Mouse (Mus musculus) neural tube, embryonic 13.5 days (tissue): ENCODE measurements around the gene Zfp84. TPM values are rescaled to one million over a fixed set of nuclear protein-coding genes. Genes with fewer than 3 reads are reported as not detected.

Experiments
- ATAC-seq: fragments of 200-750 bp; cut with Nextera tagmentation; 2 replicates; pipeline ENCODE4 v1.8.0; 2017; ENCODE audit warnings: low read depth, mild to moderate bottlenecking, moderate TSS enrichment, moderate library complexity
- H3K27ac ChIP-seq: fragments of 300-500 bp; sonication (generic); replicated peaks from 2 replicates; pipeline ENCODE4 v1.5.1; 2015; ENCODE audit warnings: moderate library complexity, mild to moderate bottlenecking, inconsistent platforms
- H3K27me3 ChIP-seq: fragments of 300-500 bp; sonication (generic); 2 replicates; pipeline ENCODE4 v1.6.1; 2015; ENCODE audit warnings: mild to moderate bottlenecking, inconsistent platforms
- H3K36me3 ChIP-seq: fragments of 300-500 bp; sonication (generic); 2 replicates; pipeline ENCODE4 v1.6.1; 2015; ENCODE audit warnings: mild to moderate bottlenecking, inconsistent platforms
- H3K4me1 ChIP-seq: fragments of 300-500 bp; sonication (generic); replicated peaks from 2 replicates; pipeline ENCODE4 v1.6.1; 2015; ENCODE audit warnings: inconsistent platforms
- H3K4me2 ChIP-seq: fragments of 300-500 bp; sonication (generic); 2 replicates; pipeline ENCODE4 v1.6.1; 2015; ENCODE audit warnings: inconsistent platforms, mild to moderate bottlenecking, moderate library complexity
- H3K4me3 ChIP-seq: fragments of 300-500 bp; sonication (generic); 2 replicates; pipeline ENCODE4 v1.5.1; 2015; ENCODE audit warnings: mild to moderate bottlenecking, inconsistent platforms
- H3K9ac ChIP-seq: fragments of 300-500 bp; sonication (generic); 2 replicates; pipeline ENCODE4 v1.6.1; 2015; ENCODE audit warnings: moderate library complexity, mild to moderate bottlenecking, inconsistent platforms
- H3K9me3 ChIP-seq: fragments of 300-500 bp; sonication (generic); 2 replicates; pipeline ENCODE4 v1.6.1; 2016; ENCODE audit warnings: inconsistent platforms
- WGBS: fragments of 180-500 bp; shearing (Covaris S2); methylation state at CpG from one replicate; pipeline ENCODE4 v1.1.7; 2015; 5-methylcytosine and 5-hydroxymethylcytosine counted together
- microRNA counts: library from miRNA; unstranded; fragments of <30 nt; microRNA quantifications from one replicate; lab custom pipeline; 2016
- microRNA-seq: library from miRNA; unstranded; fragments of <30 nt; microRNA quantifications from one replicate; pipeline ENCODE4, GENCODE M21; 2016
- polyA plus RNA-seq: library from polyadenylated mRNA; unstranded; fragments of >200 nt; fragmentation: Nextera tagmentation; extraction: Ambion mirVana; gene quantifications from 2 replicates; pipeline ENCODE4 v1.2.1, GENCODE M21; 2015

Gene Zfp84
- polyA plus RNA-seq, 1 experiment from 2014 or later: 13.3 TPM

DNA sequence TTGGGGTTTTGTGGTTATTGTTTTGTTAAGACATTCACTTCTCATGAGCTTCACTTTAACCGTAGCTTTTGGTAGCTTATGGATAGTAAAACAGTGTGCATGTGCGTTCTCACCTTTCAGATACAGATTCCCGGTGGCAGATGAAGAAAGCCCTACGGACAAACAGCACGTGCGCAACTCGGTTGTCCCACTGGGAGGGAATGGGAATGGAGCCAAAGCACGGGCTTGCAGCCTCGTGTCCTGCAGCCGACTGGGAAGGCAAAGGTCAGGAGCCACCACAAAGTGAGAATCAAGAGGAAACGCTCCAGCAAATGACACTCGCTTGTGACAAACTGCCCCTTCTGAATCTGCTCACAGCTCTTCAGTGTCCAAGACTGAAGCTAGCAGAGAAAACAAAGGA lies 59.6 kb downstream of the Zfp84 start:
- Histone ChIP-seq H3K9me3 (no peaks in the 10 kb centered on the region), H3K9ac (no peak overlapping the region), H3K4me2 (no peak overlapping the region), H3K36me3 (peaks cover 92% of the 10 kb centered on the region), H3K27me3 (no peaks in the 10 kb centered on the region), H3K4me1 (no peaks in the 10 kb centered on the region), H3K4me3 (no peak overlapping the region), H3K27ac (no peak overlapping the region)
- ATAC-seq: no peak
- WGBS: 96% methylated on average over 12 of the region's 12 CpGs

MicroRNA genes within 50 kb of the gene (microRNA counts, 519-probe panel; counts per million panel counts)
- microRNA mmu-miR-1964 (lab: Ali Mortazavi, UCI): not detected

Small RNA genes within 50 kb of the gene (microRNA-seq; reads per million reads assigned to microRNA genes)
- 1.3 reads per million for gene Mir1964

Other genes with a start within 250 kb of the Zfp84 start
- gene Sipa1l3, start 249.9 kb upstream of the Zfp84 start, polyA plus RNA-seq: 16.7 and 16.8 TPM in 2 replicates
- 0.22 and 0.37 TPM in 2 replicates for gene Catsperg2, start 41.5 kb upstream of the Zfp84 start, polyA plus RNA-seq
- 11.0 and 11.9 TPM in 2 replicates for gene Zfp30, start 15.4 kb downstream of the Zfp84 start, polyA plus RNA-seq
- 26.8 and 27.6 TPM in 2 replicates for gene Zfp790, start 47.6 kb downstream of the Zfp84 start, polyA plus RNA-seq
- gene Zfp940, start 85.1 kb downstream of the Zfp84 start, polyA plus RNA-seq: 12.9 and 14.2 TPM in 2 replicates
- 18.3 and 19.0 TPM in 2 replicates for gene Zfp420, start 91.4 kb downstream of the Zfp84 start, polyA plus RNA-seq
- gene Zfp27, start 138.0 kb downstream of the Zfp84 start, polyA plus RNA-seq: 17.1 and 17.6 TPM in 2 replicates
- 6.3 and 6.7 TPM in 2 replicates for gene Zfp383, start 139.7 kb downstream of the Zfp84 start, polyA plus RNA-seq
- gene Zfp74, start 185.5 kb downstream of the Zfp84 start, polyA plus RNA-seq: 13.6 and 15.0 TPM in 2 replicates
- 5.5 and 6.5 TPM in 2 replicates for gene Zfp568, start 215.4 kb downstream of the Zfp84 start, polyA plus RNA-seq